Mouse (Mus musculus) layer of hippocampus, postnatal 36 days (tissue): ENCODE measurements around the gene Rbpjl. TPM values are rescaled to one million over a fixed set of nuclear protein-coding genes. Genes with fewer than 3 reads are reported as not detected.
A peak's percentile ranks its signal among the peaks of the same experiment; 100 is the strongest.

ENCODE experiments used
- DNase-seq, 2 experiments: peaks; one replicate each; pipeline ENCODE4 v3.0.0; 2022
- total RNA-seq, 2 experiments: library from RNA; stranded (reverse); gene quantifications; 2 replicates each; pipeline ENCODE4 v1.2.3; 2021

Rbpjl gene
- total RNA-seq = under 1 TPM; 0.35 to 0.46 TPM

GRCm38 (mm10) chr2:164402906-164403305 is at the start of gene Rbpjl:
Rbpjl (plus strand) TSS chr2:164403141.
- peak; percentile 48 to 64 for DNase-seq

- no peak for DNase-seq
Measured at GRCm38 (mm10) chr2:164353356-164353755, 49.6 kb upstream of the Rbpjl start.

GRCm38 (mm10) chr2:164356177-164356967 is 46.6 kb upstream of the Rbpjl start:
- DNase-seq = no peak

DNA sequence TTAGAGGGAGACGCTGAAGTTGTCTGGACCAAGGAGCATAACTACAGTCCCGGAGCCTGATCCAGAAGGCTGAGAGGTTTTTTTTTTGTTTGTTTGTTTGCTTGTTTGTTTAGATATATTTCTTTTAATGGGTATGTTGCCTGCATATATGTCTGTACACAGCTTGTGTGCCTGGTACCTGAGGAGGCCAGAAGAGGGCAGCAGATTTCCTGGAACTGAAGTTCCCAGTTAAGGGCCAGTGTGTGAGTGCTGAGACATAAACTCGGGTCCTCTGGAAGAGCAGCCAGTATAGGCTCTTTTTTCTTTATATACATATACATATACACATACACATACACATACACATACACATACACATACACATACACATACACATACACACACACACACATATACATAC is 44.6 kb upstream of the Rbpjl start:
- DNase-seq = no peak

- no peak for DNase-seq
Measured at GRCm38 (mm10) chr2:164359031-164359430, 43.9 kb upstream of the Rbpjl start.

- DNase-seq = no peak
Measured at GRCm38 (mm10) chr2:164359668-164360067, 43.3 kb upstream of the Rbpjl start.

DNA sequence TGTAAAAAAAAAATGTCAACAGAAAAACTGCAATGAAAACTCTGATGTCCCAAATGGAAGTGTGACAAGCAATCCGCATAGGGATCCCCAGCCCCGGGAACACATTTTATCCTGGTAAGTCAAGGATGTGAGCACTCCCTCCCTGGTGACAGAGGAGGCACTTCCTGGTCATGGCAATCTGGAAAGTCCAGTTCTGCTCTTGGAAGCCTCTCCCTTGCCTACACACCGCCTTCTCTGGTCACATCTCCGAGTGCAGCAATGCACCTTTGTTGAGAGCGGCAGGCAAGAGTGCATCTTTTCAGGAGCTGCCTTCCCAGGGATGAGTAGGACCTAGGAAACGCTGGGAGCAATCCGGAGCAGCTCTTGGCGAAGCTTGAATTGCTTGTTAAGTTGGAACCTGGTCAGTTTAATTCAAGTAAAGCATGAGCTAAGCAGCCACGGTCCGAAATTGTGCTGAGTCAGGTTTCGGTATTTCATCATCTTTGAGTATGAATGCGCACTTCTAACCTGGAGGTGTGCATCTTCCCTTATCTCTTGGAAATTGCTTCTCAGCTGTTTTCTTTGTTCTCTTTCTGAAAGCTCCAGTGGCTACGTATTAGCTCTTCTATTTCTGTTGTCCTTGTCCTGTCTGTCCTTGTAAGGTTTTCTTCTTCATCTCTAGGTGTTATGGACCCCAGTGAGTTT is 41.8 kb upstream of the Rbpjl start:
- DNase-seq = no peak

GRCm38 (mm10) chr2:164366947-164367346 is 36.0 kb upstream of the Rbpjl start:
- DNase-seq = no peak

- no peak for DNase-seq
Measured at GRCm38 (mm10) chr2:164368620-164369105, 34.3 kb upstream of the Rbpjl start.

GRCm38 (mm10) chr2:164371371-164371770 is 31.6 kb upstream of the Rbpjl start:
- DNase-seq = no peak

GRCm38 (mm10) chr2:164372408-164373053 is 30.4 kb upstream of the Rbpjl start:
- DNase-seq = no peak

DNA sequence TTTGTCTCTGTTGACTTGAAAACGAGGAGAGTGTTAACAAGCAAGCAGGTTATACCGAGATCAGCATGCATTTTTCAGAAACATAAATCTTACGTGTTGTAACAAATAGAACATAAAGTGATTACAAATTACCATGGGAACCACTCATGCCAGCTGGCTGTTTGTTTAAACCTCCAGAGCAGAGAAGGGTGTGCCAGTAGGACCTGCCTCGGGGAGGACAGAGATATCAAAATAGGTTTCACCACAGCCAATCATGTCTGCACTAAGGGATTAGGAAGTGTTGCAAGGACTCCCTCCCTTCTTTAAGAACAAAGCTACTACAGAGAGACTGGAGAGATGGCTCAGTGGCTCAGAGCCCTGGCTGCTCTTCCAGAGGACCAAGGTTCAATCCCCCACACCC is 29.8 kb upstream of the Rbpjl start:
- peak in 1 of 2 experiments; percentile 23 for DNase-seq

DNA sequence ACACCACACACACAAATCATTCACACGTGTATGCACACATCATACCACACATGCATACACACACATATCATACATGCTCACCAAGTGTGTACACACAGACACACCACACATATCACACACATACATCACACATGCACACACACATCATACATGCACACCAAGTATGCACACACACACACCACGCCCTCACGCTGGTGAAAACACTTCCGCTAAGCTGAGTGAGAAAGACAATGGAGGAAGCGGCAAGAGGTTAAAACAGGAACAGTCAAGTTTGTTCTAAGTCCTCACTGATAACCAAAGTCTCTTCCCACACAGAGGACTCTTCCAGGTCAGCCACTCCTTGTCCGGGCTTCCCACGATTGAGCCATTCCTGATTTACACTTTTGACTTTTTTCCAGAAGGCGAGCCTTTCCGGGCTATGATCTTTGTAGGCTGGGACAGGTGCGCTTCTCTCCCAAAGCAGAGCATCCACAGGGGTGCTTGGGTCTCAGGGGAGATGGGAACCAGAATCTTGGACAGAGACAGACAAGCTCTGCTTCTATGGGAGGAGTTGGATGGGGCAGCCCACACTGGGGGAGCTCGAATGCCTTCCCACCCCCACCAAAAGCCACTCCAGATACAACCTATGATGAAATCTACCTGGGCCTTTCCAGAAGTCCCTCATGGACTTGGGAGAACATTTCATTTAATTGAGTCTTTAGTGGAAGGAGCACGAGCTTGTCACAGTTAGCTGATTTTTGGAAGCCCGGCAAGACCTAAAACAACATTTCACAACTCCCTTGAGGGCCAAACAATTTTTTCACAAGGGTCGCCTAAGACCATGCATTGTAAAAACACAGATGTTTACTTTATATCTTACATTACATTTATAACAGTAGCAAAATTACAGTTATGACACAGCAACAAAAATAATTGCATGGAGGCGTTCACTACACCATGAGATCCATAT is 25.2 kb upstream of the Rbpjl start:
- DNase-seq = no peak

- no peak for DNase-seq
Measured at GRCm38 (mm10) chr2:164381726-164382125, 21.2 kb upstream of the Rbpjl start.

- no peak for DNase-seq
Measured at GRCm38 (mm10) chr2:164382971-164383370, 20.0 kb upstream of the Rbpjl start.

GRCm38 (mm10) chr2:164383656-164384399 is 19.1 kb upstream of the Rbpjl start:
- no peak for DNase-seq

DNA sequence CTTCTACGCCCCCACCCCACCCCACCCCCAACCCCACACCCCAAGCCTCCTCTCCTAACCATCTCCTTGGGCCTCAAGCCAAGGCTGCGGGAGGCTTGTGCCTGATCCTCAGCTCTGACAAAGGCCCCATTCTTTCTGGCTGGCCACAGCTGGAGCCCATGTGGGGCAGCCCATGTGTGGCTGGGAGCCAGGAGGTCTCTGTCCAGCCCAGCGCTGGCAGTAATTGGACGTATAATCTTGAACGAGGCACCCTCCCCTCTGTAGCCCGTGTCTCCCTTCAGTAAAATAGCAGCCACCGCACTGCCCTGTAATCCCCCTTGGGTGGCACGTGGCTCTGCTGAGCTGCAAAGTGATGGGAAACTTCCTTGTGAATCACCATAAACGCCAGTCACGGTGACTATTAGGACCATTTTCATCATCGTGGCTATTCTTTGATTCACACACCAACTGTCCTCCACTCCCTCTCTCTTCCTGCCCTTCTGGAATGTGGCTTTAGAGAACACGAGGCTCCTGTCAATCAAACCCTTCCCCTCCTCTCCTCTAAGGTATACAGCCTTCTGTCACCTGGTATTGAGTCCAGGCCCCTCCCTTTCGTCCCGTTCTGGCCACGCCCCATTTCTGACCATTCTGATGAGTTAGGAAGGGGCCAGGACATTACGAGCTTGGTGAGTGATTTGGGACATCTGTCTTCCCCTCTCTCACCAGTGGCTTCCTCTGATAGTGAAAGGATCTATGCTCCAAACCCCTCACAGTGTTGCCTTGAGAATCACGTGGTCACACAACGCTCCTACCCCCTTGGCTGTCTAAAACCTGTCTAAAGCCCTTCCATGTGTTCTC is 16.8 kb upstream of the Rbpjl start:
- DNase-seq = peak; percentile 52 to 60

DNA sequence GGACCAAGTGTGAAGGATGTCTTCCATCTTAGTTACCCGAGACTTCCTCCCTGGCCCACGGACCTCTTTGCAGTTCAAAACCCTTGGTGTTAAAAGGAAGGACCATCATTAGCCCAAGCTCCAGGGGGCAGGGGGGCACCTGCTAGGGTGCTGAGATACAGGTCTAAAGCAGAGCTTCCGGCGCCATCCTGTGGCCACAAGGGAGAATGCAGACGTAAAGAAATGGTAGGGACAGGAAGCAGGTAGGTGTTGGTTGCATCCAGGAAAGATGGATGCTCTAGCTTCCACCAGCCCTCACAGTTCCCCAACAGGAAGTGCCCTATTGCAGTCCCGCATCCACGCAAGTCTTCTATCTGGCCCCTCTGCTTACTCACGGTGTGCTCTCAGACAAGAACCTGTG is 16.0 kb upstream of the Rbpjl start:
- peak; percentile 37 to 42 for DNase-seq

GRCm38 (mm10) chr2:164389020-164389419 is 13.9 kb upstream of the Rbpjl start, which contains the start of gene Slpi:
Slpi (minus strand) TSS chr2:164389095.
- DNase-seq = peak; percentile 38 to 52

DNA sequence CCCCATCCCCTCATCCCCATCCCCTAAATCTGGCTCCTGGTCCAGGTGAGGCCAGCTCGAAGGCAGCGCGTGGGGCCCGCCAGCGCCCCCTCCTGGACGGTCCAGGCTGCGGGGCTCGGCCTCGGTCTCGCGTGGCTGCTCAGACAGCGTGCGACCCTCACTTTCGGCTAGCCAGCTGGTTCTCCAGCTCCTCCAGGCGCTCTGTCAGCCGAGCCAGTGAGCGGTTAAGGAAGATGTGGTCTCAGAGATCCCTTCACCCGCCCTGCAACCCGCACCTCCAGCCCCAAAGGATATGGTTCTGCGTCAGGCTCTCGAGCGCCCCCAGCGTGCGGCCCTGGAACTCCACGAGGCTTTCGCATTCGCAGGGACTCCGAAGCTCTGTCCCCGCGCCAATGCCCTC is 13.4 kb upstream of the Rbpjl start:
- peak; percentile 86 to 89 for DNase-seq
